Mouse (Mus musculus): ENCODE measurements at regions not wholly inside any gene's neighbourhood (a gene's known extent, or its start where the extent isn't known, plus 50 kb on each side); places are given as distances from the start of the nearest gene placed in this dataset.

GRCm38 (mm10) chr11:19713091-19713490 lies 211.1 kb upstream of the Spred2 start:
- TF ChIP-seq MAFK (IDR thresholded peaks at IDR 0.05; ENCODE audit: insufficient read depth, low read depth, low read length) (no peak), CHD2 (IDR thresholded peaks at IDR 0.05; ENCODE audit: low read depth, low read length) (no peak), ZNF384 (IDR thresholded peaks at IDR 0.05; ENCODE audit: low read depth, low read length) (no peak)

Data from ES-E14 (cell line).